Comparison of ENCODE assay signal across 8 mouse cellular contexts in the genomic region with DNA sequence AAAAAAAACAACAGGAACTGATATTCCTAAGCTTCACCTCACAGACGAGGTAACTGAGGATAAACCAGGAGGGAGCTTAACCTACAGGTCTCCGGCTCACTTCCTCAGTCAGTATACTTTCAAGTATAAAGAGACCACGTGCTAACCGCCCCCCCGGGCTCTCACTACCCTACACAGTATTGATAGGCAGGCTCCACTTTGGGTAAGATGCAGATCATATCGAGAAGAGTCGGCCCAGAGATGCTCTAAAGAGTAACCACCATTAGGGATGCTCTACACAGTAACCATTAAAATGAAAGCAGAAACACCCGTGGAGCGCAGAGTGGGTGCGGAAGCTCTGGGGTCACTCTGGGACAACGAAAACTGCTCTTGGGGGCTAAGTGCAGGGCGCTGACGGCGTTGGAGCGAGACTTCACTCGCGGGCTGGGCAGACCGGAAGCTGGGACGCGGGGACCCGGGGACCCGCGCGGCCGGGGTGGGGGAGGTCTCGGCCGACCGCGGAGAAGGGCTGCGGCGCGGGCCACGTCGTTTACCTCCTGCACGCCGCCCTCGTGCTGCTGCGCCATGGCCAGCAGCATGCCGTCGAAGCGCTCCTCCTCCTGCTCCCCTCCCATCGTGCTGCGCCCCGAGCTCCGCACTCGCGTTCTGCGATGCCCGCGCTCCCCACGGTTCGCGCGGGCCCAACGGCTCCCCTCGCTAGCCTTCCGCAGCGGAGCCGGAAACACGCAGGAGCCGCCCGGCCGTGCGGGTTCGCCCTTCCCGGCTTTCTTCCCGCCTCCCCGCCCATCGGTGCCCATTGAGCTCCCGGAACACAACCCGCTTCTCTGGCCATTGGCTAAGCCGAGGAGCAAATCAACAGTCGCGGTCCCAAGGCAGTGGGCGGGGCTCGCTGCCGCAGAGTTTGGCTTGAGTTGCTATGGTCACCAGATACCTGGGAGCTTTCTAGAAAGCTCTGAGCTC. TPM values are rescaled to one million over a fixed set of nuclear protein-coding genes. Genes with fewer than 3 reads are reported as not detected.
A peak's percentile ranks its signal among the peaks of the same experiment; 100 is the strongest.
DNase-seq lines count a peak whose midpoint lies in the region; ATAC-seq lines count a peak whose summit lies in the region.

Nudc (minus strand) TSS at position 725 of the 960 bp plus-strand sequence.

- H3K9me3 ChIP-seq in hindbrain, embryonic 14.5 days (ENCODE audit: control insufficient read depth, low read length), result no peaks in the 10 kb centered on the region

- H3K27me3 ChIP-seq in hindbrain, embryonic 14.5 days (ENCODE audit: control insufficient read depth, insufficient read depth, low read length), result no peaks in the 10 kb centered on the region

- peak within 1 kb of the TSS; percentile 74 for H3K27ac ChIP-seq in hindbrain, embryonic 14.5 days

- peak; percentile 99 for ATAC-seq in hindbrain, embryonic 14.5 days (ENCODE audit: low FRiP score)

- DNase-seq in R1 (ENCODE audit: low read depth, low spot score), result peak; percentile 98
- DNase-seq in cerebellum, postnatal 25 days, result peak; percentile 96 to 97
- peak; percentile 84 to 93 for DNase-seq in frontal cortex, postnatal 25 days (ENCODE audit: low spot score in 2 of 2)
- peak; percentile 95 for DNase-seq in hindbrain, embryonic 14.5 days (ENCODE audit: low spot score)
- DNase-seq in layer of hippocampus, postnatal 36 days, result peak; percentile 95 to 96
- DNase-seq in lung, postnatal 36 days, result peak; percentile 99
- peak; percentile 98 for DNase-seq in retina, postnatal 1 day
- peak; percentile 81 to 96 for DNase-seq in urinary bladder, adult 18-20 months (ENCODE audit: low spot score in 2 of 2)

- H3K9ac ChIP-seq in hindbrain, embryonic 14.5 days, result peak within 1 kb of the TSS; percentile 72

- H3K4me1 ChIP-seq in hindbrain, embryonic 14.5 days (replicated peaks; ENCODE audit: control insufficient read depth, insufficient read depth, low read length), result peaks cover 8% of the 10 kb centered on the region

- WGBS in hindbrain, embryonic 14.5 days, result under 1% methylated on average over 67 of the region's 77 CpGs

- peak within 1 kb of the TSS; percentile 82 for H3K4me3 ChIP-seq in hindbrain, embryonic 14.5 days (replicated peaks; ENCODE audit: low read length)

- H3K4me2 ChIP-seq in hindbrain, embryonic 14.5 days (replicated peaks), result peak within 1 kb of the TSS; percentile 96

- H3K36me3 ChIP-seq in hindbrain, embryonic 14.5 days (replicated peaks; ENCODE audit: control insufficient read depth, insufficient read depth), result peaks cover 23% of the 10 kb centered on the region

RNA-seq across cellular contexts. Expression of gene Nudc, which starts in this region (rescaled TPM):
- polyA plus RNA-seq in hindbrain, embryonic 14.5 days (2014; fragmentation: Nextera tagmentation; extraction: Ambion mirVana), result 170 and 176 TPM in 2 replicates
- total RNA-seq in layer of hippocampus, postnatal 36 days (2021), result 100 to 1,000 TPM; 122 to 123 TPM

Comparison
In these comparisons a context has a peak if more than half of its experiments do, and no peak if none do; other contexts are left out.
1. Peak in every context shown above with its lines: DNase-seq, ATAC-seq, H3K4me3 ChIP-seq and H3K27ac ChIP-seq.